Mouse (Mus musculus): Measurements from ENCODE around the gene Fam189a1. TPM values are rescaled to one million over a fixed set of nuclear protein-coding genes. Genes with fewer than 3 reads are reported as not detected.

The Fam189a1 gene
- total and polyA plus RNA-seq, 3 experiments, result 0.10 TPM; not detected in 2

DNA sequence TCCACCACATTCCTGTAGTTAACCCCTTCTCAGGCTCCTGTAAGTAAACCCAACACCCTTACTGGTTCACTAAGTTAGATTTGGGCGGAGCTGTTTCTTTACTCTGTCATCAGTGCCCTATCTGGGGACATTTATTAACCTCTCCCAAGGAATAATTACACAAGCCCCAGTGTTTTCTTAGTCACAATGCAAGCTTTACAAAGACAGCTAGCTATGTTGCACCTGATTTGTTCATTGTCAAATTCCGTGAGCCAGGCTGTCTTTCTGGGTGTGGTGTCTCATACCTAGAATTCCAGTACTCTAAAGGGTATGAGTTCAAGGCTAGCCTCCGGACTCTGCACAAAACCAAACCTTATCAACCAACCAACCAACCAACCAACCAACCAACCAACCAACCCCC is 250.9 kb downstream of the Fam189a1 start:
- no peak overlapping the region for H3K27ac ChIP-seq (ENCODE audit: insufficient read depth, low read depth)
- dilution Hi-C loops (cut with MboI; ENCODE audit: extremely low pct_ligation_motif_present, extremely low pct_unique_long_range_greater_than_20kb, low sequenced_read_pairs), result no loop called here
- H3K79me2 ChIP-seq (replicated peaks; ENCODE audit: control insufficient read depth, extremely low read depth, insufficient read depth, poor library complexity, severe bottlenecking), result no peaks in the 10 kb centered on the region
- TF ChIP-seq ETS1 (conservative IDR thresholded peaks at IDR 0.05; ENCODE audit: low read depth, low read length) (no peak), HCFC1 (IDR thresholded peaks at IDR 0.05; ENCODE audit: low read depth, low read length) (no peak), TBP (conservative IDR thresholded peaks at IDR 0.05; ENCODE audit: low read depth, low read length) (no peak), BHLHE40 (IDR thresholded peaks at IDR 0.05; ENCODE audit: low read depth, low read length) (no peak), UBTF (IDR thresholded peaks at IDR 0.05; ENCODE audit: low read depth, low read length) (no peak), CHD2 (IDR thresholded peaks at IDR 0.05; ENCODE audit: low read length) (no peak), IRF4 (IDR thresholded peaks at IDR 0.05; ENCODE audit: low read depth, low read length) (no peak), TCF12 (IDR thresholded peaks at IDR 0.05; ENCODE audit: low read depth, low read length) (no peak), JUND (conservative IDR thresholded peaks at IDR 0.05; ENCODE audit: low read depth, low read length) (no peak), CTCF (conservative IDR thresholded peaks at IDR 0.05 in 1 of 2, IDR thresholded peaks at IDR 0.05 in 1 of 2; ENCODE audit: low read depth in 2 of 2, low read length in 2 of 2) (no peak), PAX5 (IDR thresholded peaks at IDR 0.05; ENCODE audit: low read length) (no peak), POLR2AphosphoS2 (IDR thresholded peaks at IDR 0.05; ENCODE audit: low read depth, low read length) (no peak), KAT2A (IDR thresholded peaks at IDR 0.05; ENCODE audit: insufficient replicate concordance, low read length) (no peak), USF1 (IDR thresholded peaks at IDR 0.05; ENCODE audit: low read depth, low read length) (no peak), NELFE (IDR thresholded peaks at IDR 0.05; ENCODE audit: low read depth, low read length) (no peak), ZNF384 (IDR thresholded peaks at IDR 0.05; ENCODE audit: low read depth, low read length) (no peak), SIN3A (IDR thresholded peaks at IDR 0.05; ENCODE audit: low read length) (no peak), MYC (IDR thresholded peaks at IDR 0.05; ENCODE audit: low read depth, low read length) (no peak)
- no peak for DNase-seq (ENCODE audit: extremely low read depth)
- H3K4me2 ChIP-seq (ENCODE audit: insufficient read depth, low read depth, poor library complexity, severe bottlenecking), result no peak overlapping the region
- no peaks in the 10 kb centered on the region for H3K4me1 ChIP-seq (ENCODE audit: control insufficient read depth in 1 of 2, insufficient read depth in 2 of 2)
- no peak overlapping the region for H3K9ac ChIP-seq (ENCODE audit: insufficient read depth, low read depth)
- H3K27me3 ChIP-seq (replicated peaks), result no peaks in the 10 kb centered on the region
- no peaks in the 10 kb centered on the region for H3K36me3 ChIP-seq (replicated peaks in 1 of 2; ENCODE audit: control insufficient read depth in 1 of 2, insufficient read depth in 1 of 2, low read length in 1 of 2)
- in situ Hi-C loops (cut with MboI; ENCODE audit: low pct_ligation_motif_present, low pct_unique_long_range_greater_than_20kb, low sequenced_read_pairs), result no loop called here
- peaks cover 5% of the 10 kb centered on the region for H3K9me3 ChIP-seq (replicated peaks; ENCODE audit: low read length)
- no peak overlapping the region for H3K4me3 ChIP-seq (replicated peaks in 1 of 3; ENCODE audit: low read depth in 2 of 3, low read length in 2 of 3, poor library complexity in 1 of 3)

DNA sequence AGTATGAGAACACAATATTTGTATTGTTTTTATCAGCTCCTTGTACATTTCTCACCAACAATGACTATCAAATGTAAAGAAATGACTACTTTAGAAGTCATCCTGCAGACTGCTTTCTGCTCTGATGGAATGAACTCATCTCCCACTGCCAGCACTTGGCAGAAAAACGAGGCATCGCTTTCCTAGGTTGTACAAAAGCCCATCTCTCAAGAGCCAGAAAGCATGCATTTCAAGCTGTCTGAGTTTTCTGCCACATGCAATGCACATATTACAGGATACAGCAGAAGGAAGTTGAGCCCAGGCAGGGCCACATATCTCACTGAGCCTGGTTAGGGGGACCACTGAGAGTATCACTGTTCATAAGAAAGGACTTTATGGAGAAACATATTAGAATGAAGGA is 256.1 kb downstream of the Fam189a1 start:
- Histone ChIP-seq H3K4me1 (ENCODE audit: control insufficient read depth in 1 of 2, insufficient read depth in 2 of 2) (no peaks in the 10 kb centered on the region), H3K4me3 (replicated peaks in 1 of 3; ENCODE audit: low read depth in 2 of 3, low read length in 2 of 3, poor library complexity in 1 of 3) (no peak overlapping the region), H3K79me2 (replicated peaks; ENCODE audit: control insufficient read depth, extremely low read depth, insufficient read depth, poor library complexity, severe bottlenecking) (no peaks in the 10 kb centered on the region), H3K9me3 (replicated peaks; ENCODE audit: low read length) (no peaks in the 10 kb centered on the region), H3K4me2 (ENCODE audit: insufficient read depth, low read depth, poor library complexity, severe bottlenecking) (no peak overlapping the region), H3K9ac (ENCODE audit: insufficient read depth, low read depth) (no peak overlapping the region), H3K36me3 (replicated peaks in 1 of 2; ENCODE audit: control insufficient read depth in 1 of 2, insufficient read depth in 1 of 2, low read length in 1 of 2) (no peaks in the 10 kb centered on the region), H3K27me3 (replicated peaks) (no peaks in the 10 kb centered on the region), H3K27ac (ENCODE audit: insufficient read depth, low read depth) (no peak overlapping the region)
- dilution Hi-C loops (cut with MboI; ENCODE audit: extremely low pct_ligation_motif_present, extremely low pct_unique_long_range_greater_than_20kb, low sequenced_read_pairs), result no loop called here
- in situ Hi-C loops (cut with MboI; ENCODE audit: low pct_ligation_motif_present, low pct_unique_long_range_greater_than_20kb, low sequenced_read_pairs), result no loop called here
- no peak for TF ChIP-seq KAT2A (IDR thresholded peaks at IDR 0.05; ENCODE audit: insufficient replicate concordance, low read length)
- no peak for TF ChIP-seq MXI1 (IDR thresholded peaks at IDR 0.05; ENCODE audit: low read depth, low read length)
- no peak for TF ChIP-seq GABPA (IDR thresholded peaks at IDR 0.05; ENCODE audit: insufficient replicate concordance, low read depth, low read length)
- no peak for TF ChIP-seq MEF2A (IDR thresholded peaks at IDR 0.05; ENCODE audit: borderline replicate concordance, low read depth, low read length)
- no peak for TF ChIP-seq USF2 (conservative IDR thresholded peaks at IDR 0.05; ENCODE audit: low read depth, low read length)
- TF ChIP-seq MAFK (IDR thresholded peaks at IDR 0.05; ENCODE audit: insufficient replicate concordance, low read length), result no peak
- DNase-seq (ENCODE audit: extremely low read depth), result no peak
